Mouse (Mus musculus) embryo, embryonic 10 days (tissue): ENCODE results near the gene Klhl8.

Source experiments
- DNase-seq: peaks from one replicate; pipeline ENCODE4 v3.0.0-alpha.2; 2015; ENCODE audit warnings: low spot score

Klhl8 gene

GRCm38 (mm10) chr5:103846609-103847008 lies 64.5 kb downstream of the Klhl8 start:
- peak; percentile 36 for DNase-seq

- DNase-seq, result no peak
Observed at GRCm38 (mm10) chr5:103846154-103846551, 64.9 kb downstream of the Klhl8 start.

GRCm38 (mm10) chr5:103845418-103846153 lies 65.5 kb downstream of the Klhl8 start:
- DNase-seq, result peak; percentile 56

DNA sequence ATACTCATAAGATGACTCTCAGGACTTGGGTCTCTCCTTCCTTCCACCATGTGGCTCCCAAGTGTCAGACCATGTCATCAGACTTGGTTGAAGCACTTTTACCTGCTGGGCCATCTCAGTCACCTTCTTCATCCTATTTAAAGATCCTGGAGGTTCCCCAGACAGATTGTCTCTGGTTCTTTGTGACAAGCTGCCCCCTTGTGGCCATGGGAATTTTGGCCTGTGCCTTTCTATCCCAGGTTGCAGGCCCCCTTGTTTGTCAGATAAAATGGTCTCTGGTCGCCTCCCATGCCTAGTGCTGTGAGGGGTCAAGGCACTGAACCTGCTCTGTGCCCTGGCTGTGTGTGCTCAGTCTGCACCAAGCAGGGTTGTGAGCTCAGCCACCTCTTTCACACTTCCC lies 67.1 kb downstream of the Klhl8 start:
- DNase-seq, result peak; percentile 66

GRCm38 (mm10) chr5:103839265-103839626 lies 71.8 kb downstream of the Klhl8 start:
- no peak for DNase-seq

- DNase-seq, result no peak
Observed at GRCm38 (mm10) chr5:103838550-103839264, 72.4 kb downstream of the Klhl8 start.

GRCm38 (mm10) chr5:103836148-103836784 lies 74.8 kb downstream of the Klhl8 start:
- DNase-seq, result no peak

GRCm38 (mm10) chr5:103835471-103836147 lies 75.5 kb downstream of the Klhl8 start:
- DNase-seq, result no peak

- no peak for DNase-seq
Observed at GRCm38 (mm10) chr5:103830886-103831285, 80.2 kb downstream of the Klhl8 start.

DNA sequence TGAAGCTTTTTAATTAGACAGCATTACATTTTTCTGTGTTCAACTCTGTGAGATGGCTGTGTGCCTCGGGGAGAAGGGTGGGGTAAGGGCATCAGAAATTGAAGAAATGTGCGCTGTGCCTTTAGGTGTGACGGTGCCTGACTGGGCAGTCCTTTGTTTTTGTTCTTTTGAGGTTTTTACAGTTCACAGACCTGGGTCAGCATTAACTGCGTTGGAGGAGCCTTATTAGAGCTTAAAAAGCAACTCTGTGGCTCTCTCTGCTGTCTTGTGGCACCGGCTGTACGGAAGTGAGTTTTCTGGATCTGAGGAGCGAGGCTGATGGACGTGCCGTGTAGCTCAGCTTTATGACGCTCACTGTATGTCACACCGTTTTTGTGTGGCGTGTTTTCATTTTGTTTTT lies 81.9 kb downstream of the Klhl8 start:
- DNase-seq, result no peak

DNA sequence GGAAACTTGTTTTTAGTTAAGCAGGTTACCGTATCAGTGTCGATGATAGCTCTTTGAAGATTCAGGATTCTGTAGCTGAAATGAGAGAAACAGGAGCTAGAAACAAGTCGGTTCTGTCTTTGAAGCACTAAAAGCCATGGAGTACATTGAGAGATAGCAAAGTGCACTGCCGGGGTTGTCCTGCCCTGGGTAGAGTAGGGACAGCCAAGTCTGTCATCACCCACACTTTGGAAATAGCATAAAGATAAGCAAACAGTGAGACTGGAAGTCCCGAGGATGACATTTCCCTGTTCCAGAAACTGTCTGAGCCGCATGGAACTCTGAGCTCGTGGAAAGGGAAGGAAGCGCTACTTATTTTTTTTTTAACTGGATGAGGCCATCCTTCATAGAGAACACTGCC lies 82.3 kb downstream of the Klhl8 start:
- DNase-seq, result no peak

DNA sequence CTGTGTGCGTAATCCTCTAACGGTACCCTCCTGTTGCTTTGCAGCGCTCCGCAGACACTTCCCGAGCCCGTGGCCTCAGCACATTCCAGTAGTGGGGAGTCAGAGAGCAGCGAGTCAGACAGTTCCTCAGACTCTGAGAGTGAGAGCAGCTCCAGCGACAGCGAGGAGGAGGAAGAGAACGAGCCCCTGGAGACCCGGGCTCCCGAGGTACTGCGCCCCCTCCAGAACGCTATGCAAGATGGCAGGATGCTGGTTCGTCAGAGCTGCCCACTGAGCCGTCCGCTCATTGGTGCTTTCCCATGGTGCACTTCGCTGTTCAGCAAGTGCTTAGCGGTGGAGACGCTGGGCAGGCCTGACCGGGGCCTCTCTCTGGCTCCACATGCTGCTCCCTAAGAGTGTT lies 82.8 kb downstream of the Klhl8 start:
- no peak for DNase-seq

GRCm38 (mm10) chr5:103822949-103823348 lies 88.1 kb downstream of the Klhl8 start:
- no peak for DNase-seq

DNA sequence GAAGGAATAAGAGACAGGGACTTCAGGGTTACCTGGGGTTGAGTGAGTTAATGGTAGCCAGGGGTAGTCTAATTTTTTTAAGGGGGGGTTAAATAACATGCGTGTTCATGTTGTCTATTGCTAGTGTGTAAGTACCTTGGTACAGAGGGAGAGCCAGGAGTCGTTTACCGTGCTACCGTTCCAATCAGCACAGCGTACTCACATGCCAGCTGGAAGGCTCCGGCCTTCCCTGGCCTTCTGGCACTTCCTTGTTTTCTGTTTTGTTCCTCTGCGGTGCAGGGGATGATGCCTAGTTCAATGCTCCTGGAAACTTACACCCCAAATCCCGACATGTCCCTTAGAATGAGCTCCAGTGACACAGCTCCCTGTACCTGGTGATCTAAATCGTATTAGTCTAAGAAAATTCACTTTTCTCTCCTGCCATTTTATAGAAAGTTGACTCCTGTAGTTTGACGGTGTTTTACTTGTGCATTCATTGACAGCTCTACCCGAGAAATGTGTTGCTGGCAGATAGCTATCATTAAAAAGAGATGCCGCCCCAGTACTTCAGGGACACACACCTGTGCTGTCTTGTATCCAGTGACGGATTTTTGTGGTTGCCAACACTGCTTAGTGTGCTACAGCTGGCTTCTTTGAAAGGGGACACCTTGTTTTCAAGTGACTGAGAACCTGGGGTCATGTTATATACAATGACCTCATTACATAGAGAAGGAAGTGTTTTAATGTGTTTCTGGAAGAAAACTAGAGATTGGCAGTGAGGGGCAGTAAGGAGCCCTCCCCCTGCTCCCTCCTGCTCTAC lies 89.4 kb downstream of the Klhl8 start:
- DNase-seq, result no peak

- no peak for DNase-seq
Observed at GRCm38 (mm10) chr5:103821062-103821461, 90.0 kb downstream of the Klhl8 start.

GRCm38 (mm10) chr5:103819674-103820073 lies 91.4 kb downstream of the Klhl8 start:
- no peak for DNase-seq

DNA sequence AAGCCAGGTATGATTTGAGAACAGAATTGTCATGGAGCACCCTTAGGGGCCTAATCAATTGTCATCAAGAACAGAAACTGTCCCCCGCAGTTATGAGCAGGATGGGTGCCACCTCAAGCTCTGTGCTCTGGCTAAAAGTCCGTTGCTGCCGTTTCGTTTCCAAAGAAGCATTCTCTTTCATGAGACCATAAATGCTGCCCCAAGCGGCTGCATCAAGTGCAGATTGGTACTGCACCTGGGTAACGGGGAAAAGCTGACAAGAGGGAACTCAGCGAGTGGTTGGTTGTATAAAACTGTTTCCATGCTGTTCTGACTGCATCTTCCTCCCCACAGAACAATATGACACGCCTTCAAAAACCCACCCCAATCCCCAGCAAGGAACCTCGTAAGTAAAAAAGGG lies 92.5 kb downstream of the Klhl8 start:
- DNase-seq, result no peak

- DNase-seq, result peak; percentile 92
Observed at GRCm38 (mm10) chr5:103817754-103818153, 93.3 kb downstream of the Klhl8 start.

- DNase-seq, result no peak
Observed at GRCm38 (mm10) chr5:103816718-103817117, 94.3 kb downstream of the Klhl8 start.

GRCm38 (mm10) chr5:103815249-103815617 lies 95.8 kb downstream of the Klhl8 start:
- no peak for DNase-seq

- no peak for DNase-seq
Observed at GRCm38 (mm10) chr5:103814551-103815248, 96.4 kb downstream of the Klhl8 start.
